Mouse (Mus musculus) C2C12 (cell line): Measurements from ENCODE around the gene Pf4.

Experiments used
- CTCF ChIP-seq: IDR thresholded peaks from one replicate; pipeline ENCODE4 v1.5.1; 2011; ENCODE audit not compliant: control insufficient read depth, insufficient read depth, insufficient read length
- MYOD1 ChIP-seq: IDR thresholded peaks from one replicate; pipeline ENCODE4 v1.6.1; 2011; ENCODE audit warnings: low read depth; ENCODE audit not compliant: control insufficient read depth, insufficient read length

GRCm38 (mm10) chr5:90775562-90775961, 3.3 kb downstream of the Pf4 start:
- no peak for TF ChIP-seq CTCF
- TF ChIP-seq MYOD1, result no peak
